Mouse (Mus musculus) right cerebral cortex, postnatal 36 days (tissue): Measurements from ENCODE around the gene Rasl10a.

ENCODE experiments used
- DNase-seq, 2 experiments: peaks; one replicate each; pipeline ENCODE4 v3.0.0; 2022; ENCODE audit warnings: low spot score in 2 of 2, mixed read lengths in 1 of 2

Rasl10a gene

DNA sequence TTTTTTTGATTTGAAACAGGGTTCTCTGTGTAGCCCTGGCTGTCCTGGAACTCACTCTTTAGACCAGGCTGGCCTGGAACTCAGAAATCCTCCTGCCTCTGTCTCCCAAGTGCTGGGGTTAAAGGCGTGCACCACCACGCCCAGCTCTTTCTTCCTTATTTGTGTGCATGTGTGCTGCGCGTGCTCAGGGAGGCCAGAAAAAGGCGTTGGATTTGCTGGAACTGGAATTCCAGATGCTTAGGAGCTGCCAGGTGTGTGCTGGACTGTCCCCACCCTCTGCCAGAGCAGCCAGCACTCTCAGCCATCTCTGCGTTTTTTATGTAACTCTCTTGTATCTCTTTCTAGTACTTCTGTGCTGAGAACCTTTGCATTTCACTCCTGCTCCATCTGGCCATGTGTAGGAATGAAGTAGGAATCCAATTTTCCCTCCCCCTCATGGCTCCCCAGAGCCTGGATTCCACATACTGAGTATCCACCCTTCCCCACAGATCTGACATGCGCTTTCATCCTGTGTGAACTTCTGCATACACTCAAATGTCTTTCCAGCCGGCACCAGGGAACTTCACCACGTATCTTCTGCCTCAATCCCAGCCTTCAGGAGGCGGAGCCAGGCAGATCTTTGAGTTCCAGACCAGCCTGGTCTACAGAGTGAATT, 5.6 kb upstream of the Rasl10a start:
- DNase-seq: peak; percentile 56 to 85

GRCm38 (mm10) chr11:5054151-5054550, 3.8 kb upstream of the Rasl10a start:
- DNase-seq: no peak

GRCm38 (mm10) chr11:5054874-5055273, 3.1 kb upstream of the Rasl10a start:
- no peak for DNase-seq

- DNase-seq: no peak
These were observed 1.7 kb upstream of the Rasl10a start for GRCm38 (mm10) chr11:5055945-5056938.

DNA sequence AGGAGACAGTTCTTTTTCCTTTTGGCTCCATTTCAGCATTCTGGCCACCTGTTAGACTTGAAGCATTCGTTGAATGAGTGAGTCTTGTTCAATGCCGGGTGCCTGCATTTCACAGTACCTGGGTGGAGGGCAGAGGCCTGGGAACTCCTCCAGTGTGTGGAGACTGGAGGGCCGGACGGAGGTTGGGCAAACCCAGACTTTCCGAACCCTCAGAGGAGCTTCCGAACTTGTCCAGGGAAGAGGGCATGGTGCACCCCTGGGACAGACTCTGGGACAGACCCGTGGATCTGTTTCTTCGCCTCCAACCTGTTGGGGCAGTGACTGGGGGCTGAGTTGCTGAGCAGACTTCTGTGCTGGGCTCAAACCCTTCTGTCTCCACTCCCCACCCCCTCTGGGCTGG, 864 bp upstream of the Rasl10a start:
- no peak for DNase-seq

DNA sequence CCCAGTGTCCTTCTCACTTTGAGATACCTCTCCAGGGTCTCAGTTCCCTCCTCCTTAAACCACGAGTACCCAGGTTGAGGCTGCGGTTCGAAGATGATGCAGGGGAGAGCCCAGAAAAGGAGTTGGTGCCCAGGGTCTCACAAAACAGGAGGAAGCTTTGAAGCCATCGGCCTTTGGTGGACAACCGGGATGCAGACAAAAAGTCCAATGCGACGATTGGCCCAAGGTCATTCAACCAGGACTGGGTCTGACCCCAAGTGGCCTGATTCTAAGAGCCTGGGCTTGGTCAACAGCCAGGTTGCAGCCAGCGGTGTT, 430 bp upstream of the Rasl10a start:
- DNase-seq: no peak

DNA sequence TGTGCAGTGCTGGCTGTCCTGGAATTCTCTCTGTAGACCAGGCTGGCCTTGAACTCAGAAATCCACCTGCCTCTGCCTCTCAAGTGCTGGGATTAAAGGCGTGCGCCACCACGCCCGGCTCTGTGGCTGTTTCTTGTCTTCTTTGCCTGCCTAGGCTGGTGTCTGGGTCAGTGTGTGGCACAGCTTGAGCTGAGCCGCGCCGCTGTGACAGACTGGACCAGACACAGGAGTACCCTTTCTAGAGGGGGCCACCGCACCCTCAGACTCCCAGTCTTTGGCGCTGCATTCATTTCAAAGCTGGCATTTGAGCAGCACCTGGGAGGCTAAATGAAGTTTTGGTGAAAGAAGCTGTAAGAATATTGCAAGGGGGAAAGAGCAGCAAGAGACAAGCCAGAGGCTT, 855 bp downstream of the Rasl10a start:
- no peak for DNase-seq

DNA sequence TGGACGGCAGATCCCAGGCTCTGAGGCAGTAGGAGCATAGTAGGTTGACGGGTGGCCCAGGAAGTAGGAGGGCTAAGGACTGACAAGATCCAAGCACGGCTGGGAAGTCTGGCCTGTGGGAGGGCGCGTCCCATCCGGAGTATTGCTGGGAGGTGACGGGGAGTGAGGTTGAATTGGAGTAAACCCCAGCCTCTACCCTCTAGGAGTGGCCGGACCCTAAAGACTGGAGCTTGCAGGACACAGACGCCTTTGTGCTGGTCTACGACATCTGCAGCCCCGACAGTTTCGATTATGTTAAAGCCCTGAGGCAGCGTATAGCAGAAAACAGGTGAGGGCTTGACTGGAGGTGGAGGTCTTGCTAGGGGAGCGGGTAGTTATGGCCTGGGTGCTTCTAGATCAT, 1.3 kb downstream of the Rasl10a start:
- no peak for DNase-seq

GRCm38 (mm10) chr11:5059704-5060156, 1.8 kb downstream of the Rasl10a start:
- peak in 1 of 2 experiments; percentile 65 for DNase-seq

GRCm38 (mm10) chr11:5060756-5061412, 3.0 kb downstream of the Rasl10a start:
- no peak for DNase-seq

- DNase-seq: peak; percentile 92 to 93
These were observed 3.6 kb downstream of the Rasl10a start for GRCm38 (mm10) chr11:5061413-5062139.

DNA sequence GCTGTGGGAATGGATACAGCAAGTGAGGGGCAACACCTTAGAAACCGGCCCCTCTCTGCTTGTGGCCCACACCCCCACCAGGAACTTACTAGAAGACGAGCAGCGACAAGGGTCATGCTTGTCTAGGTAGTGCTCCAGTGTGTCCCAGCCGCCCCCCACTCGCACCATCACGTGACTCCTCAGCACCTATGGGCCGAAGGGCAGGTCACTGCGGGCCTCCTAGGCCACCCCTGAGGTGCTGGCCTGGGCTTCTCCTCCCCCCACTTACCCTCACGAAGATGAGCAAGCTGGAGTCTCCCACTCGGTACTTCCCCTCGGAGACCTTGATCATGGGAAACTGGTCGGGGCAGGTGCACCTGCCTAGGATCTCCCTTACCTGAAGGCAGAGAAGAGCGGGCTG, 4.4 kb downstream of the Rasl10a start:
- DNase-seq: no peak

DNA sequence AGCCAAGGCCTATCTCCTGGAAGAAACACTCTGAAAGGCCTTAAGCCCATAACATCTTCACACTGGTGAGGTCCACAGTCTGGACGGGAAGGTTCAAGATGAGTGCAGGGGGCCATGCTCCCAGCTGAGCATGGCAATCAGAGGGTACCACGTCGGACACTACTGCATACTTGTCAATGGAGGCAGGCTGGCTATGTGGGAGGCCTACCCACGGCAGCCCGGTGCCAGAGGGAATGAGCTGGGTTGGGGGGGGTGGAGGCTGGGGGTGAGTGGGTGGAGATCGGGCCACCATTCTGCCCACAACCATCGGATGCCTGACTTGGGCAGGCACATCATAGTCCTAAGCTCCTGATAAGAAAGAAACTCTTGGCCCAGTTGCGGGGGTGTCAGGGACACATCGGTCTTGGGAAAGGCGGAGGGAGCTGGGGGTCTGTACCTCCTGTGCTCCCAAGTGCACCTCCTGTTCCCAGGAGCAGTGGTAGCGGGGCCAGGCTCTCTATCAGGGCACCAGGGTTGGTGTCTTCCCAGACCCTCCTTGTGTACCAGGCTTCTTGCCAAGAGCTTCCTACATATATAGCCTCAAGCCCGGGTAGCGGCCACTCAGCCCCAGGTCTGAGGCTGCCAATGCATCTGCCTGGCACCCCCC, 5.1 kb downstream of the Rasl10a start:
- DNase-seq: peak in 1 of 2 experiments; percentile 26

DNA sequence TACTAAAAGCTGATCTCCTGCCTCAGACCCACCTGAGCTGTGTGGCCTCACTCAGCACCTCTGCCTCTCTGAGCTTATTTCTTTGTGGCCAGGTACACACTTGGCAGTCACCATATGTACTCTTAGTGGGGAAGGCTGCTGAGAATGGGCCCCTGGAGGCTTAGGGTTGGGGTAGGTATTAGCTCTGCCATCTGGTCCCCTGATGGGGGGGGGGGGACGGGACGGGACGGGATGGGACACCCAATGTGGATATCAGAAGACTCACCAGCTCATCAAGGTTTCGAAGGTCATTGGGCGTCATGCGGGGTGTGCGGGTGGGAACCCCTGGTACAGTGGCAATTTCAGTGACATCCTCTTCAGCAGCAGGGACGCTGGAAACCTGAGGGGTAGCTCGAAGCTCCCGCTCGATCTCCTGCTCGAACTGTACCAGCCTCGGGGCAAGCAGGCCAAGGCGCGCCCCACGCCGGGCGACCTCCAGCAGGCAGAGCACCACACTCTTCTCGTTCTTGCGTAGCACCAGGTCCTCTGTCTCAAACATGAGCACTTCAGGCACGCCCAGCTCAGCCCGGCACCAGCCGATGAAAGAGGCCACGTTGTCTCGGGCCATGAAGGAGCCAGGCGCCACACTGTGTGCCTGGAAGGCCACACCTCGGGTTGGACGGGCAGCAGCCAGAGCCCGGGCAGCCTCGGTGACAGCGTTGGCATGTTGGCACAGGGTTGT, 5.8 kb downstream of the Rasl10a start:
- DNase-seq: no peak

DNA sequence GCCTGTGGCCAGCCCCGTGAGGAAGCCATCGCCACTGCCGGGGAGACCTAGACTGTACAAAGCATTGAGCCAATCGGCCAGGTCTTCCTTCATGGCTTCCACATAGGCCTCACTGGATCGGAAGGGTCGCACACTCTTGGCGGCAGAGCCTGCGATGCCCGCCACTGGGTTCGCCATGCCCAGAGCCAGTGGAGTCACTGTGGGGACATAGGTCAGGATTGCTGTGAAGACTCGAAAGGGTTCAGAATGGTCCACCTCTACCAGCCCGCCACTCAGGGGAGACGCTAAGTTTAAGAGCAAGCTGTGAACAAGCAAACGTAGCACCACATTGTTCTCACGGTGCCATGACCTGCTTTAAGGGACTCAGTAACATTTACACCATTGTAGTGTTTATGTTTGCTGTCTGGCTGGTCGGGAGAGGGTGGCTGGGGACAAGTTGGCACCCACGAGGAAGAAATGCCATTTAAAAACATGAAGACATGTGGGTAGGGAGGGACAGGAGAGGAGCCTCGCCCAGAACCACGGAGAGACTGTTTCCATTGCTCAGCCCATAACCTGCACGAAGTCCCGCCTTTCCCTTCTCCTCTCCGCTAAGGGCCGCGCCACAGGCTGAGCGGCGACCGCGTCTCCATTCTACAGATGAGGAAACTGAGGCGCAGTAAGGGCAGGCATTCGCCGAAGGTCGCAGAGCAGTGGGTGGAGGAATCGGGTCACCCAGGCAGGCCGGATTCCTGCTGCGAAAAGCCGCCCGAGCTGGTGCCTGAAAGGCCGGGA, 6.5 kb downstream of the Rasl10a start:
- DNase-seq: no peak

GRCm38 (mm10) chr11:5065056-5065821, 7.3 kb downstream of the Rasl10a start, which contains the start of gene Gas2l1:
Gene Gas2l1 (minus strand): TSS chr11:5065327.
- DNase-seq: peak; percentile 75 to 84

- DNase-seq: no peak
These were observed 9.1 kb downstream of the Rasl10a start for GRCm38 (mm10) chr11:5067063-5067462.

- no peak for DNase-seq
These were observed 10.4 kb downstream of the Rasl10a start for GRCm38 (mm10) chr11:5068126-5068971.
